Mouse (Mus musculus): ENCODE results near the gene Wipi2. TPM values are rescaled to one million over a fixed set of nuclear protein-coding genes. Genes with fewer than 3 reads are reported as not detected.

The Wipi2 gene
- polyA plus RNA-seq, 1 experiment from 2014 or later, result 28.3 TPM

DNA sequence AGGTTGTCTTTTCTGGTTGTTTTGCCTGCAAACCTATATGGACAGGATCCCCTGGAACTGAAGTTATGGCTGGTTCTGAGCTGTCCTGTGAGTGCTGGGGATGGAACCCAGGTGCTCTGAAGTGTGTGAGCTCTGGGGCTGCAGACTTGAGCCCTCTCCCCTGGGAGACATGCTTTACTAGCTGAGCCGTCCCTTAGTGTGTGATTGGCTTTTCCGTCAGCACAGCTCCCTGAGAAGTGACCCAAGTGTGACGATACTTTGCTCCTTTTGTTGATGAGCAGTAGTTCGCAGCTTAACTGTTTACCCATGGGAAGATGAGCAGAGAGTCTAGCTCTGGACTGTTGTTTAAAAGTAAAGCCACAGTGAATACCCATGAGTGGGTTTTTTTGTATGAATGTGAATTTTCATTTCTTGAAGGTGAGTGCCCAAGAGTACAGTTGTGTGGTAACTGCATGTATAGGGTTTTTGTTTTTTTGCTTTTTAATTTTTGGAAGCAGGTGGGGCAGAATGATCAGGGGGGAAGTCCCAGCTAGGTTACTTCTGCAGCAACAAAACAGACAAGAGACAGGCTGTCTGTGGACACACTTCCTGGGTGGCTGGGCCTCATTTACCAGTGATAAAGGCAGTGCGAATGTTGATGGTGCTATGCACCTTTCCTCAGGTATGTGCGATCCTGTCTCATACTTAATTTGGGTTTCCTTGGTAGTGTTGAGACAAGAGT, 14.0 kb downstream of the Wipi2 start:
- Histone ChIP-seq H3K27me3 (ENCODE audit: control insufficient read depth, insufficient read depth, low read length) (no peaks in the 10 kb centered on the region), H3K4me1 (ENCODE audit: control insufficient read depth, insufficient read depth, low read length) (no peaks in the 10 kb centered on the region), H3K4me3 (ENCODE audit: low read depth, low read length) (no peak overlapping the region), H3K36me3 (ENCODE audit: control insufficient read depth, insufficient read depth, low read length) (0 out of 2 replicates have a peak, but pooled peaks cover 5% of the 10 kb centered on the region), H3K27ac (ENCODE audit: low read depth, low read length) (no peak overlapping the region), H3K9me3 (replicated peaks; ENCODE audit: control insufficient read depth, low read length) (no peaks in the 10 kb centered on the region), H3K9ac (ENCODE audit: low read depth, low read length) (no peak overlapping the region), H3K4me2 (no peak overlapping the region)
- ATAC-seq (replicated peaks; ENCODE audit: insufficient number of reproducible peaks, low FRiP score, low TSS enrichment), result no peak
- WGBS (ENCODE audit: insufficient replicate concordance), result 80% methylated on average over 6 of the region's 6 CpGs

GRCm38 (mm10) chr5:142648162-142648561, 20.7 kb downstream of the Wipi2 start:
- Histone ChIP-seq H3K9ac (ENCODE audit: low read depth, low read length) (no peak overlapping the region), H3K9me3 (replicated peaks; ENCODE audit: control insufficient read depth, low read length) (no peaks in the 10 kb centered on the region), H3K4me1 (ENCODE audit: control insufficient read depth, insufficient read depth, low read length) (peaks cover 8% of the 10 kb centered on the region), H3K36me3 (ENCODE audit: control insufficient read depth, insufficient read depth, low read length) (0 out of 2 replicates have a peak, but pooled peaks cover 3% of the 10 kb centered on the region), H3K4me3 (ENCODE audit: low read depth, low read length) (no peak overlapping the region), H3K27me3 (ENCODE audit: control insufficient read depth, insufficient read depth, low read length) (no peaks in the 10 kb centered on the region), H3K27ac (ENCODE audit: low read depth, low read length) (no peak overlapping the region), H3K4me2 (no peak overlapping the region)
- ATAC-seq (replicated peaks; ENCODE audit: insufficient number of reproducible peaks, low FRiP score, low TSS enrichment), result no peak
- WGBS (ENCODE audit: insufficient replicate concordance), result 80% methylated on average over 7 of the region's 7 CpGs

- 94% methylated on average over 4 of the region's 4 CpGs for whole genome bisulfite sequencing (ENCODE audit: insufficient replicate concordance)
- H3K27ac ChIP-seq (ENCODE audit: low read depth, low read length), result 0 out of 2 replicates have a peak overlapping the region, but pooled peaks have one; percentile 1
- 0 out of 2 replicates have a peak, but pooled peaks cover 3% of the 10 kb centered on the region for H3K36me3 ChIP-seq (ENCODE audit: control insufficient read depth, insufficient read depth, low read length)
- H3K4me2 ChIP-seq, result no peak overlapping the region
- no peaks in the 10 kb centered on the region for H3K27me3 ChIP-seq (ENCODE audit: control insufficient read depth, insufficient read depth, low read length)
- no peak overlapping the region for H3K4me3 ChIP-seq (ENCODE audit: low read depth, low read length)
- H3K4me1 ChIP-seq (ENCODE audit: control insufficient read depth, insufficient read depth, low read length), result peaks cover 8% of the 10 kb centered on the region
- H3K9ac ChIP-seq (ENCODE audit: low read depth, low read length), result no peak overlapping the region
- no peaks in the 10 kb centered on the region for H3K9me3 ChIP-seq (replicated peaks; ENCODE audit: control insufficient read depth, low read length)
- ATAC-seq (replicated peaks; ENCODE audit: insufficient number of reproducible peaks, low FRiP score, low TSS enrichment), result no peak
These were observed 22.1 kb downstream of the Wipi2 start for GRCm38 (mm10) chr5:142649460-142650050.

- WGBS (ENCODE audit: insufficient replicate concordance), result 35% methylated on average over 3 of the region's 3 CpGs
- Histone ChIP-seq H3K9ac (ENCODE audit: low read depth, low read length) (no peak overlapping the region), H3K4me1 (ENCODE audit: control insufficient read depth, insufficient read depth, low read length) (peaks cover 8% of the 10 kb centered on the region), H3K9me3 (replicated peaks; ENCODE audit: control insufficient read depth, low read length) (no peaks in the 10 kb centered on the region), H3K36me3 (ENCODE audit: control insufficient read depth, insufficient read depth, low read length) (no peaks in the 10 kb centered on the region), H3K27me3 (ENCODE audit: control insufficient read depth, insufficient read depth, low read length) (no peaks in the 10 kb centered on the region), H3K4me3 (ENCODE audit: low read depth, low read length) (no peak overlapping the region), H3K4me2 (0 out of 2 replicates have a peak overlapping the region, but pooled peaks have one; percentile 11), H3K27ac (ENCODE audit: low read depth, low read length) (peak overlapping the region; percentile 57; the same call in 1 of the 2 replicates)
- no peak for ATAC-seq (replicated peaks; ENCODE audit: insufficient number of reproducible peaks, low FRiP score, low TSS enrichment)
These were observed 22.9 kb downstream of the Wipi2 start for GRCm38 (mm10) chr5:142650390-142650789.

DNA sequence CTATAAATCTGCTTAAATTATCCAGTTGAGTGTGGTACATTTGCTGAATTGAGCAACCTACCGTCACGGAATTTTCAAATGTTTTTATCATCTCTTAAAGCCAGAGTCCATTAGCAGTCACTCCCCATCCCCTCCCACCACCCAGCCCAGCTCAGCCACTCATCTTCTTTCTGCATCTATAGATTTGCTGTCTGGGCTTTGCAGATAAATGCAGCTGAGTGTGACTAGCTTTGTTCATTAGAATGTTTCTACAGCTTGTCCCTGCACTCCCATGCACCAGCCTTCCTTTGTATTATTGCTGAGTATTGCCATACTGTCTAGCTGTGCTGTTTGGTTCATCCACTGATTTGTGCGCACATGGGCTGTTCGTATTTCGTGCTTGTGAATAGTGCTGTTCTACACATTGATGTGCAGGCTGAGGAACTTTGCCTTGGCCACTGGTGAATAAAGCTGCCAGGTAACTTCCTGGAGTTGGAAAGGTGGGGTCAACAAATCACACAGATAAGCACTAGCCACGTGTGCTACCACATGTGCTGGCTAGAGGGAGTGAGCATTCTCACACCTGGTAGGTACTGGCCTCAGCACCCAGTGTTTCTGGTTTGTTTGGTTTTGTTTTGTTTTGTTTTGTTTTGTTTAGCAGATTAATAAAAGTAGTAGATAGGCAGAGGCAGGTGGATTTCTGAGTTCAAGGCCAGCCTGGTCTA, 23.4 kb downstream of the Wipi2 start:
- Histone ChIP-seq H3K4me2 (peak overlapping the region; percentile 14; the same call in 1 of the 2 replicates), H3K9me3 (replicated peaks; ENCODE audit: control insufficient read depth, low read length) (no peaks in the 10 kb centered on the region), H3K4me1 (ENCODE audit: control insufficient read depth, insufficient read depth, low read length) (peaks cover 8% of the 10 kb centered on the region), H3K27me3 (ENCODE audit: control insufficient read depth, insufficient read depth, low read length) (no peaks in the 10 kb centered on the region), H3K9ac (ENCODE audit: low read depth, low read length) (no peak overlapping the region), H3K4me3 (ENCODE audit: low read depth, low read length) (0 out of 2 replicates have a peak overlapping the region, but pooled peaks have one; percentile 3), H3K36me3 (ENCODE audit: control insufficient read depth, insufficient read depth, low read length) (peaks cover 2% of the 10 kb centered on the region; the same call in 1 of the 2 replicates), H3K27ac (ENCODE audit: low read depth, low read length) (peak overlapping the region; percentile 57; the same call in 1 of the 2 replicates)
- peak; percentile 77 for ATAC-seq (replicated peaks; ENCODE audit: insufficient number of reproducible peaks, low FRiP score, low TSS enrichment)
- WGBS (ENCODE audit: insufficient replicate concordance), result 71% methylated on average over 6 of the region's 6 CpGs

DNA sequence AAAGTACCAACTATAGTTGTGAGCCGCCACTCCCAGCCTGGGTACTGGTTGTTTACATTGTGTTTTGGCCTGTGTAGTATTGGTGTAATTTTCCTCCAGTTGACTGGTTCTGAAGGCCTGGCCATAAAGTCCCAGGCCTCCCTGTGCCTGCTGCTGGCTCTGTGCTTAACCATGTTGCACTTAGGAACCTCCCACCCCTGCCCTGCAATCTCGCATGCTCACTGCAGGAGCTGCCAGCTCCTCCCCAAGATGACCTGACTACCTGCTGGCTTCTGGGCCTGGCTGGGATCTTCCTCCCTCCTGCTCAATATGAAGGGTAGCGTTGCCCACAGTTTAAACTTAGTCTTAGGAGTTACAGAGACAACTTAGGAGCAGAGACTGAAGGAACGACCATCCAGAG, 24.8 kb downstream of the Wipi2 start:
- H3K9me3 ChIP-seq (replicated peaks; ENCODE audit: control insufficient read depth, low read length), result no peaks in the 10 kb centered on the region
- no peak overlapping the region for H3K27ac ChIP-seq (ENCODE audit: low read depth, low read length)

DNA sequence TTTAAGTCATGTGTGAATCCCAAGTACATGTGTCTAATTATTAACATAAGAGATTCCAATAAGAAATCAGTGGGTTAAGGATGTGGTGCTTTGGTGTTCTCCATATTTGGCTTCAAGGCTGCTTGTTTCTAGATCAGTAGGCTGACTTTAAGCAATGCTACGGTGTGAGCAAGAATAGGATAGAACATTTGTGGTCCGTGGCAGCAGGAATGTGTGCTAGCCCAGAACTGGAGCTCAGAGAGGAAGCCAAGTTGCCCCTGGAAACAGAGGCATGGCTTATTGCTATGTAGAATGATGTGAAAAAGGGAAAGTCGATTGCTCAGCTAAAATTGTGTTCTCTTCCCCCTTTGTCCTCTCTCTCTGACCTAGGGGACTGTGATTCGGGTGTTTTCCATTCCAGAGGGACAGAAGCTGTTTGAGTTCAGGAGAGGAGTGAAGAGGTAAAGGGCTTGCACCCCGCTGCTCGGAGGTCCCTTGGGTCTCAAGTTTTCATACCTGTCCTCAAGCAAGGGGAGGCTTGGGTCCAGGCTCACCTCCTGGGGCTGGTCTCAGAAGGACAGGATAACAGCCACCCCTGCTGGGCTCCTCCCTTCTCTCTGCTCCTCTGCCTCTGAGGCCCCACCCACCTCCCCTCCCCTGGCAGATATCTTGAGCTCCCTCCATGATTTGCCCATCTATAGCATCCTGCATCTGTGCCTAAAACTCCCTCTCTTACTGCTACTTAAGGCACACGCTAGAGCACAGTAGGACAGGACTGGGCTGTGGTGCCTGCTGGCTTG, 33.3 kb downstream of the Wipi2 start:
- Histone ChIP-seq H3K9me3 (replicated peaks; ENCODE audit: control insufficient read depth, low read length) (no peaks in the 10 kb centered on the region), H3K4me2 (no peak overlapping the region), H3K27me3 (ENCODE audit: control insufficient read depth, insufficient read depth, low read length) (no peaks in the 10 kb centered on the region), H3K36me3 (ENCODE audit: control insufficient read depth, insufficient read depth, low read length) (peaks cover 39% of the 10 kb centered on the region), H3K4me1 (ENCODE audit: control insufficient read depth, insufficient read depth, low read length) (no peaks in the 10 kb centered on the region), H3K9ac (ENCODE audit: low read depth, low read length) (no peak overlapping the region), H3K27ac (ENCODE audit: low read depth, low read length) (no peak overlapping the region), H3K4me3 (ENCODE audit: low read depth, low read length) (no peak overlapping the region)
- 89% methylated on average over 7 of the region's 7 CpGs for WGBS (ENCODE audit: insufficient replicate concordance)
- ATAC-seq (replicated peaks; ENCODE audit: insufficient number of reproducible peaks, low FRiP score, low TSS enrichment), result no peak

More for the DNA sequence above, 24.8 kb downstream of the Wipi2 start:
- Histone ChIP-seq H3K4me1 (ENCODE audit: control insufficient read depth, insufficient read depth, low read length) (peaks cover 8% of the 10 kb centered on the region), H3K36me3 (ENCODE audit: control insufficient read depth, insufficient read depth, low read length) (peaks cover 4% of the 10 kb centered on the region; the same call in 1 of the 2 replicates), H3K4me2 (no peak overlapping the region), H3K27me3 (ENCODE audit: control insufficient read depth, insufficient read depth, low read length) (no peaks in the 10 kb centered on the region), H3K4me3 (ENCODE audit: low read depth, low read length) (no peak overlapping the region), H3K9ac (ENCODE audit: low read depth, low read length) (no peak overlapping the region)
- WGBS (ENCODE audit: insufficient replicate concordance), result 71% methylated on average over 4 of the region's 4 CpGs
- ATAC-seq (replicated peaks; ENCODE audit: insufficient number of reproducible peaks, low FRiP score, low TSS enrichment), result no peak

DNA sequence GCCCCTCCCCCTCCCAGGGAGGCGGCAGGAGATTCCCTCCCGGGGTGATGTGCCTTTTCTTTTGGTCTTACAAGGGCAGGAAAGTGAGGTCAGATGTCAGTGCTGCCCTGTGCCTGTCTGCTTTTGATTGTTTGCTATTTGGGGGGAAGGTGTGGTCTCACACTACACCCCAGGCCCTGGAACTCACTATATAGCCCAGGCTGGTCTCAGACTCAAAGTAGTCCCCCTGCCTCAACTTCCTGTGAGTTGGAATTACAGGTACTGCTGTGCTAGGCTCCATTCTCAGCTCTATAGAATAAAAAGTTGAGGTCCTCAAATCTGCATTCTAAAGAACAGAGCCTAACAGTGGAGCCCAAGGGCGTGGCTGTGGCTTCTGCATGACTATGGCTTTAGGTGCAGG, 40.4 kb downstream of the Wipi2 start:
- Histone ChIP-seq H3K4me3 (ENCODE audit: low read depth, low read length) (no peak overlapping the region), H3K4me2 (no peak overlapping the region), H3K36me3 (ENCODE audit: control insufficient read depth, insufficient read depth, low read length) (peaks cover 30% of the 10 kb centered on the region), H3K27ac (ENCODE audit: low read depth, low read length) (no peak overlapping the region), H3K27me3 (ENCODE audit: control insufficient read depth, insufficient read depth, low read length) (no peaks in the 10 kb centered on the region), H3K9ac (ENCODE audit: low read depth, low read length) (no peak overlapping the region), H3K4me1 (ENCODE audit: control insufficient read depth, insufficient read depth, low read length) (no peaks in the 10 kb centered on the region), H3K9me3 (replicated peaks; ENCODE audit: control insufficient read depth, low read length) (no peaks in the 10 kb centered on the region)
- WGBS (ENCODE audit: insufficient replicate concordance), result 55% methylated on average over 3 of the region's 3 CpGs
- ATAC-seq (replicated peaks; ENCODE audit: insufficient number of reproducible peaks, low FRiP score, low TSS enrichment), result no peak

All from heart, embryonic 11.5 days (tissue).